Mouse (Mus musculus): ENCODE measurements around the gene Slc35e3.
"Not testable (repeated sequence)": the region's sequence is repeated elsewhere in the genome, so short reads cannot be mapped to it uniquely, and the experiment has no call there.

Gene Slc35e3

DNA sequence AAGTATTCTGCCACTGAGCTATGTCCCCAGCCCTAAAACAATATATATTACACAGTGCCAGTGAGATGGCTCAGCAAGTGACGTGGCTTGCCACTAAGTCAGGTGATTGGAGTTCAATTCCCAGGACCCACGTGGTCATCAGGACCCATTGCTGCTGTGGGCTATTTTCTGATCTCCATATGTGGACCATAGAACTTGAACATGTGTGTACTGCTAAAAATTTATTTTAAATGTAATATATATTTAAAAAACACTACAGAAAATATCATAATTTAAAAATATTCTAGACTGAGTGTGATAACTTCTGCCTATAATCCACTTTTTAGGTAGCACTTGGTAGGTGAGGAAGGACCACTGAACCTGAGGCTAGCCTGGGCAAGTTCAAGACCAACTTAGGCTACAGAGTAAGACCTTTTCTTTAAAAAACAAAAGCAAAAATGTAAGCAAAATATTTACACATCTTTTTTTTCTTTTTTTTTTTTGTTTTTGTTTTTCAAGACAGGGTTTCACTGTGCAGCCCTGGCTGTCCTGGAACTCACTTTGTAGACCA lies 16.2 kb upstream of the Slc35e3 start:
- no peak for DNase-seq (ENCODE audit: low spot score)

GRCm38 (mm10) chr10:117761551-117761950 lies 15.4 kb upstream of the Slc35e3 start:
- DNase-seq (ENCODE audit: low spot score), result no peak

- no peak for DNase-seq (ENCODE audit: low spot score)
Observed at GRCm38 (mm10) chr10:117760831-117761335, 14.7 kb upstream of the Slc35e3 start.

- DNase-seq (ENCODE audit: low spot score), result no peak
Observed at GRCm38 (mm10) chr10:117759844-117760630, 13.9 kb upstream of the Slc35e3 start.

DNA sequence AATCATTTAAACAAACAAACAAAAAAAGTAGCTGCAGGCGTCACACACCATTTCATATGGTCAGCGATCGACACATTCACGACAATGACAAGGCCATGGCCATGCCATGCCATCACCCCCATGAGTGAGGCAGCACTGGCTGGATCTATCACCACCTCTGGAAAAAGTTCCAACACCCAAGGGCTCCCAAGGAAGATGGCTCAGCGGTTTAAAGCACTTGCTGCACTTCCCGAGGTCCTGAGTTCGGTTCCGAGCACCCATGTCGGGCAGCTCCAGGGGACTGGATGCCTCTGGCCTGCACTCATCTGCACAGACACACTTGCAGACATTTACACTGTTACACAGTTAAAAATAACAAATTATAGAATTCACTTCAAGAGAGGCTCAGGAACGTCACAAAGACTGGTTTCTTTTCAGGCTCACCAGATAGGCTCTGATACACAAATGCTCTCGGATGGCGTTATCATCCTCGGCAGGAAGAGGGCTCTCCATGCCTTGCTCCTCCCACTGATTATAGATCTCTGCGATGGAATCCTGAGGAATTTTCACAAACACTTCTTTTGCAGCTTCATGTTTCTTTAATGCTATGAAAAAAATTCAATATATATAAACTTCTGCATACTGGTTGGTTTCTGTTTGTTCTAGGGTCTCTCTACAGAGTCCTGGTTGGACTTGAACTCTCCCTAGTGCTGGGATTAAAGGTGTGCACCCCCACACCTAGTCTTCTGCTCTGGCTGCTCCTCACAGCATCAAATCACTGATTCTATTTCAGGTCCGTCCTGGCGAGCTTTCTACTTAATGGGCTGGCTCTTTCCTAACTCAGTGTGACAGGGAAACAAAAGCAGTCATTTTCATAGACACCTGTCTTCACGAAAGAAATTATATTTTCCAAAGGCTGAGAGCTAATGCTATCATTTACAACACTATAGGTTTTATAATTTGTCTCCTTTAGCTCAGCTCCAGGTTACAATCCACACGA lies 12.9 kb upstream of the Slc35e3 start:
- DNase-seq (ENCODE audit: low spot score), result no peak

- DNase-seq (ENCODE audit: low spot score), result not testable (repeated sequence)
Observed at GRCm38 (mm10) chr10:117758344-117758743, 12.2 kb upstream of the Slc35e3 start.

DNA sequence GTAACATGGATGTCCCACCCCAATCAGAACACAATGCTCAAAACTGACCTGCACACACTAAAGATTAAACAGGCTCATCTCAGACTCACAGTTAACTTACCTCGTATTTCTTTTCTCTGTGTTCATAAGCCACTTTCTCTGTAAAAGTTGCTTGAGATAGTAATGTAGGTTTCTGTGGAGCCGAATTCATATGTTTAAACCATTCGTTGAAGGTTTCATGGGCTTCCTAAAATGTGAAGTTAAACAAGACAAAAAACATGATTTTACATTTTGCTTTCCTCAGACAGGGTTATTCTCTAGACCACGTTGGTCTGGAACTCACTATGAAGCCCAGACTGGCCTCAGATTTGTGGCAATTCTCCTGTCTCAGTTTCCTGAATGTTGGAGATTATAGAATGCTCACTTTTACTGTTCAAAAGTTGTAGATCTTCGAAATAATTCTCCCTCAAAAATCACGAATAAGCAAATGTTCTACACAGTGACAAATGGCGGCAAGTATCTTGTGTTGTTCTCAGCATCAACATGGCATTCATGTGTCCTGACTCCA lies 11.7 kb upstream of the Slc35e3 start:
- DNase-seq (ENCODE audit: low spot score), result no peak

GRCm38 (mm10) chr10:117757259-117757658 lies 11.1 kb upstream of the Slc35e3 start:
- no peak for DNase-seq (ENCODE audit: low spot score)

DNA sequence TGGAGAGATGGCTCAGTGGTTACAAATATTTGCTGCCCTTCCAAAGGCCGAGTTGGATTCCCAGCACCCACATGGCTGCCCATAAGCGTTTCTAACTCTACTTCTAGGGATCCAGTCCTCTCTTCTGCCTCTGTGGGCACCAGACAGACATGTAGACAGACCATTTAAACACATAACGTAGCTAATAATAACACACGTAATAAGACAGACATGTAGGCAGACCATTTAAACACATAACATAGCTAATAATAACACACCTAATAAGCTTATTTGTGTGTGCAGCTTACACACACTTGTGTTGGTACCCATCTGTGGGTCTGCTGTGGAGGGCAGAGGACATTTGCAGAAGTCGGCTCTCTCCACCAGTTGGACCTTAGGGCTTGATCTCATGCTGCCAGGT lies 10.6 kb upstream of the Slc35e3 start:
- no peak for DNase-seq (ENCODE audit: low spot score)

DNA sequence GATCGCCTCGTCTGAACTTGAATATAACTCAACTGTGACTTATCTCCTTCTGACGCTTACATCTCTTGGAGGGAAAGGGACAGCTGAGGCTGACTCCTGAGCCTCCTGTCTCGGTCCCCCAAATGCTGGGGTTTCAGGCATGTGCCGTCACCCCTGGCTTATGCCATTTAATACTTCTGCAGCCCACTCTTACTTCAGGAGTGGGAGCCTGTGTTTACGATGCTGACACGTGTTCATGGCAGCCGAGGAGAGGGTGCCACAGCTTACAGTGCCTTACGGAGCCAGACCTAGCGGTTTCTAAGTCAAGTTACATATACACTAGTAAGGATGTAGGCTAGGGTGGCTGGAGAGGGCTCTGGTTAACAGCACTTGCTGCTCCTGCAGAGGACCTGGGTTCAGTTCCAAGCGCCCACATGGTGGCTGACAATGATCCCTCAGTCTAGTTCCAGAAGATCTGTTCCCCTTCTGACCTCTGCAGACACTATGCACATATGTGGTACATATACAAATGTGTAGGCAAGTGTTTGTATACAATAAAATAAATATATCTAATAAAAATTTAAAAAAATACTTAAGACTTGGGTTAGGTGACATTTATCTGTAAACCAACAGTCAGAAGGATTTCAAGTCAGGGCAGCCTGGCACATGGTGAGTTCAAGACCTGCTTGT lies 9.8 kb upstream of the Slc35e3 start:
- DNase-seq (ENCODE audit: low spot score), result no peak

- DNase-seq (ENCODE audit: low spot score), result no peak
Observed at GRCm38 (mm10) chr10:117755086-117755798, 9.1 kb upstream of the Slc35e3 start.

GRCm38 (mm10) chr10:117754609-117754940 lies 8.4 kb upstream of the Slc35e3 start:
- no peak for DNase-seq (ENCODE audit: low spot score)

- DNase-seq (ENCODE audit: low spot score), result no peak
Observed at GRCm38 (mm10) chr10:117753711-117754608, 7.8 kb upstream of the Slc35e3 start.

- no peak for DNase-seq (ENCODE audit: low spot score)
Observed at GRCm38 (mm10) chr10:117752851-117753647, 6.9 kb upstream of the Slc35e3 start.

GRCm38 (mm10) chr10:117752304-117752821 lies 6.2 kb upstream of the Slc35e3 start:
- no peak for DNase-seq (ENCODE audit: low spot score)

GRCm38 (mm10) chr10:117751744-117752143 lies 5.6 kb upstream of the Slc35e3 start:
- no peak for DNase-seq (ENCODE audit: low spot score)

DNA sequence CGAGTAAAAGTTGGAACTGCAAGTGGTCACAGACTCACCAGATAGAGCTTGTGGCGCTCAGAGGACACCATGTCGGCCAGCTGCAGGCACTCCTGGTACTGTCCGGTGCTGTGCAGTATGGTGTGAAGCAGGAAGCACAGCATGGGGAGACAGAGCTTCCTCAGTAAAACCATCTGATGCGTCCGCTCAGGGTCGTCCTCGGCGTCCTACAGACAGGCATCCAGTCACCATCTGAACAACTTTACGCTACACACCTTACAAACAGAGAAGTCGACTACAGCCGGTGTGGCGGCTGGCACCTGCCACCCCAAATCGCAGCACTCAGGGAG lies 5.1 kb upstream of the Slc35e3 start:
- DNase-seq (ENCODE audit: low spot score), result no peak

- no peak for DNase-seq (ENCODE audit: low spot score)
Observed at GRCm38 (mm10) chr10:117750529-117751281, 4.5 kb upstream of the Slc35e3 start.

Data from ovary, postnatal 10 days (tissue).